Mouse (Mus musculus): Measurements from ENCODE around the gene 9130213A22Rik. TPM values are rescaled to one million over a fixed set of nuclear protein-coding genes. Genes with fewer than 3 reads are reported as not detected.

The 9130213A22Rik gene
- polyA plus RNA-seq, 1 experiment = 1.3 TPM

DNA sequence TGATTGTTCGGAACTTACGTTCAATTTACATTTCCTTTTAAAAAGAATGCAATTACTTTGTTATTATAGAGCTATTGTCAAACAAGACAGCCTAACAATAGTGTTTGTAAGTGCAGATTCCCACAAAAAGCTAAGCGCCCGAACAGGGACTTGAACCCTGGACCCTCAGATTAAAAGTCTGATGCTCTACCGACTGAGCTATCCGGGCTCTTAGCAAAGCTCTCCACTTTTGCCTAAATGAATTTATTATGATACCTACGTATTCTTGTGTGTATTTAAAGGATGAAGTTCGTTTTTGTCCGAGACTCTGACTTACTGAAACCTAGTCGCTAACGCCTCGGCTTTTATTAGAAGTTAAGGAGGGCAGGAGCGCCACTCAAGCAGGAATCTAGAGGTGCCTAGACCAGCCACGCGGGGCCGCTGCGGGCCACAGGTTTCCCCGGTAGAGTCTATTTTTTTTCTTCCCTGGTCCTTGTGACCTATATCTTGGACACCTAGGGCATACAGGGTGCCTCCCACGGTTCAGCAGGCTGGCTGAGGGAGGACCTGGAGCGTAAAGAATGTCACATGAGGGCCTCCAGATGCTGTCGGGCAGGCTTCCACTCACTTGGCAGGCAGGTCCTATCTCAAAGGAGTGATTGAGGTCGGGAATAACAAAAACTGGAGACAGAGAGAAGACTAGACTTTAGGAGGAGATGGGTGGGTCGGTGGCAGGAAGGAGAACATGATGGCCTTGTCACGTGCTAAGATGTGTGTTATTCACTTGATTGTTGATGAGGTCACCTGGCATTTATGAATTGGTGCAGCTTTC is 2.9 kb upstream of the 9130213A22Rik start:
- Histone ChIP-seq H3K4me3 (replicated peaks) (peak overlapping the region; percentile 95), H3K4me1 (peaks cover 40% of the 10 kb centered on the region), H3K9me3 (no peaks in the 10 kb centered on the region), H3K27me3 (replicated peaks) (peaks cover 35% of the 10 kb centered on the region), H3K36me3 (replicated peaks; ENCODE audit: low read length) (no peaks in the 10 kb centered on the region)
- TF ChIP-seq FLI1 (IDR thresholded peaks at IDR 0.05; ENCODE audit: low read length) (no peak), GATA1 (IDR thresholded peaks at IDR 0.05; ENCODE audit: borderline replicate concordance, low read length) (no peak)

DNA sequence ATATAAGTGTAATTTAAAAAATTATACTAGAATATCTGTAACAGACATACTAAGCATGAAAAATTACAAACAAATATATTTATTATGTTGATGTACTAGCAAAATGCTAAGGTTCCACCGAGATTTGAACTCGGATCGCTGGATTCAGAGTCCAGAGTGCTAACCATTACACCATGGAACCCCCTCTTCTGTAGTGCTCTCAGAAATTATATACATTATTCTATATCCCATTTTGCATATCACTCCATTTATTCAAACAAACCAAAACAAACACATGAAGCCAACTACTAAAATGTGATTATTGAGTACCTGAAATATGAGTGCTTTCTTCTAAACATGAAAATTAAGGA is 2.1 kb upstream of the 9130213A22Rik start:
- Histone ChIP-seq H3K27me3 (replicated peaks) (peaks cover 30% of the 10 kb centered on the region), H3K36me3 (replicated peaks; ENCODE audit: low read length) (no peaks in the 10 kb centered on the region), H3K9me3 (no peaks in the 10 kb centered on the region), H3K4me1 (peaks cover 48% of the 10 kb centered on the region), H3K4me3 (replicated peaks) (peak overlapping the region; percentile 99)
- TF ChIP-seq FLI1 (IDR thresholded peaks at IDR 0.05; ENCODE audit: low read length) (no peak), GATA1 (IDR thresholded peaks at IDR 0.05; ENCODE audit: borderline replicate concordance, low read length) (no peak)

DNA sequence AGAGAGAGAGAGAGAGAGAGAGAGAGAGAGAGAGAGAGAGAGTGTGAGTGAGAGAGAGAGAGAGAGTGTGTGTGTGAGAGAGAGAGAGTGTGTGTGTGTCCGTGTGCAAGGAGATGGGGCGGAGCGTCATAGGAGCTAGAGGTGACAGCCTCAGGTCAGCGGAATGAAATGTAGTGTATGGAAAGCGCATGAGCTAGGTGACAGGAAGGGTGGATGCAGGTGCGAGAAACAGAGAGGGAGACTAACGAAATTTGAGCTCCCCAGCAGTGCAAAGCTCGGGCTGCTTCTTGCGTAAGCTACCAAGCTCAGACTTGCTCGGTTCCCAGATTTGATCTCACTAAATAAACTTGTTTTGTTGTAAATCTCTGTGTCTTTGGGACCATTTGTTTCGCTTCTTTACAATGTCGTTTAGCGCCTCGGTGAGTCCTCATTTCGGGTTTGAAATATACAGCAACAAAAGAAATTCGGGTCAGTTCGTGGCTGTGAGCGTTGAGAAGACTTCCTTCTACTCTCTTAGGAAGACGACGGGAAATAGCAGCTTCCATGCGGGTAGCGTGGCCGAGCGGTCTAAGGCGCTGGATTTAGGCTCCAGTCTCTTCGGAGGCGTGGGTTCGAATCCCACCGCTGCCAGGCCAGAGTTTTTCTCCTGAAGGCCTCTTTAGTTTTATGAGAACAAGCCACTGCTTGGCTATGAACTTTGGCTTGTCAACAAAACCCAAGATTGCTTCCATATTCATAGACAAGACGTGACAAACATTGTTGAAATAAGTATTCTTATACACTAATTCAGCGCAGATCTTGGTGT is 1.5 kb upstream of the 9130213A22Rik start:
- Histone ChIP-seq H3K4me3 (replicated peaks) (peak overlapping the region; percentile 99), H3K36me3 (replicated peaks; ENCODE audit: low read length) (no peaks in the 10 kb centered on the region), H3K27me3 (replicated peaks) (peaks cover 25% of the 10 kb centered on the region), H3K4me1 (peaks cover 53% of the 10 kb centered on the region), H3K9me3 (no peaks in the 10 kb centered on the region)
- no peak for TF ChIP-seq FLI1 (IDR thresholded peaks at IDR 0.05; ENCODE audit: low read length)
- TF ChIP-seq GATA1 (IDR thresholded peaks at IDR 0.05; ENCODE audit: borderline replicate concordance, low read length) = no peak

DNA sequence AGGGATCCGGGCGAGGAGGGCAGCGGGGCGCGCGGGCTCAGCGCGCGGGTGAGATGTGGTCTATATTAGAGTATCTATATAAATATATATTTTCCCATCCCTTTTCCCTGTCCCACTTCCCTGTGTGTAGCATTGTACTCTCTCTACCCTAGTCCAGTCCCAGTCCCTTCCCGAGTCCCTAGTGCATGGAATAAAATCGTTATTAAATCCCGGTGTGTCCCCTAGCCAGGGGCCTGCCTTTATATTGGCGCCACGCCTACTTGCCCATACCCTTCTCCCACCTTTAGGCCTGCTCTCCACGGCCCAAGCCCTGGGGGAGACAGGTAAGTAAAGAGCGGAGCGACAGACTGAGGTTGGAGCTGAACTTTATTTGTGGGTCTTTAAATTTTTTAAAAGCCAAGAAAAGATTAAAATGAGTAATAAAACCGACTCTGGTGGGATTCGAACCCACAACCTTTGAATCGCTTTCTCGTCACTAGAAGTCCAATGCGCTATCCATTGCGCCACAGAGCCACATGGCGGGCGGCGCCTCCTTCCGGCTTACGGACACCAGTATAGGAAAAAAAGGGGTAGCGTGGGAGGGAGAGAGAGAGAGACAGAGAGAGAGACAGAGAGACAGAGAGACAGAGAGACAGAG is 785 bp upstream of the 9130213A22Rik start:
- Histone ChIP-seq H3K9me3 (no peaks in the 10 kb centered on the region), H3K4me1 (peaks cover 57% of the 10 kb centered on the region), H3K27me3 (replicated peaks) (peaks cover 21% of the 10 kb centered on the region), H3K36me3 (replicated peaks; ENCODE audit: low read length) (no peaks in the 10 kb centered on the region), H3K4me3 (replicated peaks) (peak overlapping the region; percentile 99)
- TF ChIP-seq GATA1 (IDR thresholded peaks at IDR 0.05; ENCODE audit: borderline replicate concordance, low read length) = no peak
- TF ChIP-seq FLI1 (IDR thresholded peaks at IDR 0.05; ENCODE audit: low read length) = no peak

DNA sequence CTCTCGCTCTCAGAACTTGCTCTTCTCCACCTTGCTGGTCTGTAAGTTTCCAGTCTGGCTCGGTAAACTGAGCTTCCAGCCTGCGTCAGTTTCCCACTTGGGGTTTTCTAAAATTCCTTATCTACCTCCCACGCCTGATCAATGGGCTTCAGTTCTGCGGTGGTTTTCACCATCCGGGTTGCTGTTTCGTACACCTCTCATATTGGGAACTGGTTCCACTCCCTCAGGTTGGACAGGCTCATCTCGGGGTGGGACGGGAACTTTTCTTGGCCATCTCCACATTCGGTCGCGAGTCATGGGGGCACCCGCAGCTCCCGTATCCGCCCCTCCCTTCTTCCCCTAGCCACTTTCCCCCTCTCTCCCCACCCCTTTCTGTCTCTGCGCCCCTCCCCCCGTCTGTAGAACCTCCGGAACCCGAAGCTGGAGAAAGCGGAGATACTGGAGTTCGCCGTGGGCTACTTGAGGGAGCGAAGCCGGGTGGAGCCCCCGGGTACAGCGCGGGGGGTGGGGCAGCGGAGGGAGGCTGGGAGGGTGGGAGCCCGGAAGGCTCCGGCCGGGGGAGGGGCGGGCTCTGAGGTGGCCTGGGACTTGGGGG is 551 bp downstream of the 9130213A22Rik start:
- Histone ChIP-seq H3K9me3 (no peaks in the 10 kb centered on the region), H3K36me3 (replicated peaks; ENCODE audit: low read length) (no peaks in the 10 kb centered on the region), H3K27me3 (replicated peaks) (peaks cover 8% of the 10 kb centered on the region), H3K4me1 (peaks cover 61% of the 10 kb centered on the region), H3K4me3 (replicated peaks) (peak overlapping the region; percentile 99)
- TF ChIP-seq FLI1 (IDR thresholded peaks at IDR 0.05; ENCODE audit: low read length) (no peak), GATA1 (IDR thresholded peaks at IDR 0.05; ENCODE audit: borderline replicate concordance, low read length) (no peak)

DNA sequence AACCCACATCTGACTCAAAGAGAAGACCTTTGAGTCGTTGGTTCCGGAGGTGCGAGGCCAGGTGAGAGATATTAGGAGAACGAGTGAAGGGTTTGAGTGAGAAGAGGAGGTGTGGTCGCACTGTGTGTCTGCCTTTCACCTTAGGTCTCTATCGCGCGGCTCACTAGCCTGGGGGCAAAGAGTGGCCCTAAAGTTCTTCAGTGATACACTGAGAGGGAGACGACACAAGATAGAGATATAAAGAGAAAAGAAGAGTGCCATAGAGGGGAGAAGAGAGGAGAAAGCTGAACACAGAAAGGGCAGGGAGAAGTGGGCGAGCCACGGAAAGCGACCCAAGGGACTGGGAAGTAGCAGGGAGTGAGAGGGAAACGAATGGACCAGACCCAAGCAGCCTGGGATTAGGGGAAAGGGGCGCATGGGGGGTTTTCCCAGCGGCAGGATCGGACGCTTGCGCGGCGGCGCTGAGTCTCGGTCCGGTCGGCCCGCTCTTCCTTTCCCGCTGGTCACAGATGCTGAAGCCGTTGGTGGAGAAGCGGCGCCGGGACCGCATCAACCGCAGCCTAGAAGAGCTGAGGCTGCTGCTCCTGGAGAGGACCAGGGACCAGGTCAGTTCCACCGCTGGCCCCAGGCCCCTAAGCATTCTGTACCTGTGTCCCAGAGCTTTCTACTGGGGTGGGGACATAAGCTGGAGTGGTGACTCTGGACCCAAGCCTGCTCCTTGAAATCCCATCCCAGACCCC is 1.2 kb downstream of the 9130213A22Rik start:
- H3K27me3 ChIP-seq (replicated peaks) = peaks cover 3% of the 10 kb centered on the region
- peaks cover 61% of the 10 kb centered on the region for H3K4me1 ChIP-seq
- H3K9me3 ChIP-seq = no peaks in the 10 kb centered on the region
- peak overlapping the region; percentile 99 for H3K4me3 ChIP-seq (replicated peaks)
- H3K36me3 ChIP-seq (replicated peaks; ENCODE audit: low read length) = no peaks in the 10 kb centered on the region
- TF ChIP-seq FLI1 (IDR thresholded peaks at IDR 0.05; ENCODE audit: low read length) (no peak), GATA1 (IDR thresholded peaks at IDR 0.05; ENCODE audit: borderline replicate concordance, low read length) (no peak)

DNA sequence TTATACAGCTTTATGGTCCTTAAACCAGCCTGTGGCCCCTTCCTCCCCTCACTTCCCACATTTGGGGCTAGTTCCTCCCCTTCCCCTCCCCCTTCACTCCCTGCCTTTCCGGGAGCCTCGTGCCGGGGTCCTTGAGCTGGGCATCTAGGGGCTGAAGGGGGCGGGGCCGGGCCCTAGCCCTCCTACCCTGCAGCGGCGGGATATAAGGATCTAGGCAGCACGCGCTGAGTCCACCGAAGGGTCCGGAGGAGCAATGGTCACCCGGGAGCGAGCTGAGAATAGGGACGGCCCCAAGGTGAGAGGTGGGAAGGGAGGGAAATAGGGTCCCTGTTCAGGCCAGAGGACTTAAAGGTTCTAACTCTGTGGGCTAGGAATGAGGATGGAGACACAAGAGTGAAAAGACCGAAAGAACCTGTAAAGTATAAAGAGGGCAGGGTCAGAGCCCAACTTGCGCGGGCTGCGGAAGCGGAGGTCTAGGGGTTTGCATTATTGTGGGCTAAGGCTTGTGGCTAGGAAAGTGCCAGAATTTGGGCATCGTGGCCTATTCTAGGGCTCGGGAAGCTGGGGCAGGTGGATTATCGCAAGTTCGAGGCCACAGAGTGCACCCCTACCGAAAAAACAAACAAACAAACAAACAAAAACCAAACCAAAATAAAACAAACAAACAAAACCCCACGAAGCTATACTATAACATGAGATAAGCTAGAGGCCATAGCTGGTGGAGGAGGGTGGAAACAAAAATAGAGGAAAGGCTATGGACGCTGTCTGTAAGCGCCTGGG is 2.0 kb downstream of the 9130213A22Rik start, which contains the start of gene Hes7:
Hes7 (plus strand) TSS at position 184 of the 780 bp plus-strand sequence.
- TF ChIP-seq GATA1 (IDR thresholded peaks at IDR 0.05; ENCODE audit: borderline replicate concordance, low read length) (no peak), FLI1 (IDR thresholded peaks at IDR 0.05; ENCODE audit: low read length) (no peak)
- peaks cover 58% of the 10 kb centered on the region for H3K4me1 ChIP-seq
- H3K36me3 ChIP-seq (replicated peaks; ENCODE audit: low read length) = no peaks in the 10 kb centered on the region
- peak within 1 kb of the TSS; percentile 99 for H3K4me3 ChIP-seq (replicated peaks)
- no peaks in the 10 kb centered on the region for H3K9me3 ChIP-seq
- H3K27me3 ChIP-seq (replicated peaks) = peaks cover 3% of the 10 kb centered on the region

DNA sequence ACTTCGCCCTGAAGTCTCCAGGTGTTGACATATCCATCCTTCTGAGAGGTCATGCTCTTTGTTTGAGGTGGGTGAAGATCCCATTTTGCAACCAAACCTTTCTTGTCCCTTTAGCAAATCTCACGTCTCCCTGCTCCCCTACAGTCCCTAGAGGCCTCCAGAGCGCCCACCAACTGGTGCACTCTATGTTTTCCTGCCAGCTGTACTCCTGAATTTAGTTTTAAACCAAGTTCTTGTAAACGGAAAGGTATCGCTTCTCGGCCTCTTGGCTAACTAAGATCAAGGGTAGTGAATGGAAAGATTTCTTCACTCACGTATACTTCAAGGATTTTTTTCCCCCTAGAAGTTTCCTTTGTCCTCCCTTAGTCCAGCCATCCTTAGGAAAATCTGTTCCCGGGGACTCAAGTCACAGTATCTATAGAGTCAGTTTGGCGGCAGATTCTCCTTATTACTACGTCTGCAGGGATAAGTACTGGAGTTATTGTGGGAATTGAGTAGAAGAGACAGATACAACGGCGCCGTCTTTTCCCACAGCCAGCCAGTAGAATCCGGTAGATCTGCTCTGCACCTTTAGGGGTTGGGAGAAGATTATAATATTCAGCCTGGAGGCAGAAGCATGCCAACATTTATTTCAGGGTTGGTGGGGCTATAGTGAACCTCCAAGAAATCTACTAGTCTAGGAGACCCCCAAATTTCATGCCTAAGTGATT is 2.8 kb downstream of the 9130213A22Rik start:
- H3K27me3 ChIP-seq (replicated peaks) = peaks cover 3% of the 10 kb centered on the region
- TF ChIP-seq GATA1 (IDR thresholded peaks at IDR 0.05; ENCODE audit: borderline replicate concordance, low read length) (no peak), FLI1 (IDR thresholded peaks at IDR 0.05; ENCODE audit: low read length) (no peak)
- H3K36me3 ChIP-seq (replicated peaks; ENCODE audit: low read length) = no peaks in the 10 kb centered on the region
- H3K9me3 ChIP-seq = no peaks in the 10 kb centered on the region
- peak overlapping the region; percentile 99 for H3K4me3 ChIP-seq (replicated peaks)
- peaks cover 63% of the 10 kb centered on the region for H3K4me1 ChIP-seq

Measured in megakaryocyte, embryonic 14.5 days (primary cell).